Mouse (Mus musculus): ENCODE measurements at regions not wholly inside any gene's neighbourhood (a gene's known extent, or its start where the extent isn't known, plus 50 kb on each side); places are given as distances from the start of the nearest gene placed in this dataset.

GRCm38 (mm10) chr7:70972023-70972400, 379.3 kb downstream of the Gm10295 start:
- Histone ChIP-seq H3K27me3 (ENCODE audit: control insufficient read depth, insufficient read depth, low read length) (no peaks in the 10 kb centered on the region), H3K4me2 (ENCODE audit: low read depth, low read length) (no peak overlapping the region), H3K9me3 (replicated peaks; ENCODE audit: control insufficient read depth, low read length) (no peaks in the 10 kb centered on the region), H3K9ac (ENCODE audit: low read length) (no peak overlapping the region), H3K4me3 (replicated peaks; ENCODE audit: low read length) (no peak overlapping the region), H3K36me3 (ENCODE audit: control insufficient read depth, insufficient read depth, low read length) (no peaks in the 10 kb centered on the region), H3K4me1 (ENCODE audit: control insufficient read depth, insufficient read depth, low read length) (peaks cover 2% of the 10 kb centered on the region; the same call in 1 of the 2 replicates), H3K27ac (ENCODE audit: low read length) (no peak overlapping the region)
- ATAC-seq (ENCODE audit: insufficient read depth, low FRiP score): no peak
- WGBS: 36% methylated on average over 3 of the region's 3 CpGs

GRCm38 (mm10) chr7:70971323-70972022, 379.8 kb downstream of the Gm10295 start:
- Histone ChIP-seq H3K4me3 (replicated peaks; ENCODE audit: low read length) (no peak overlapping the region), H3K9me3 (replicated peaks; ENCODE audit: control insufficient read depth, low read length) (no peaks in the 10 kb centered on the region), H3K27me3 (ENCODE audit: control insufficient read depth, insufficient read depth, low read length) (no peaks in the 10 kb centered on the region), H3K27ac (ENCODE audit: low read length) (no peak overlapping the region), H3K36me3 (ENCODE audit: control insufficient read depth, insufficient read depth, low read length) (no peaks in the 10 kb centered on the region), H3K4me1 (ENCODE audit: control insufficient read depth, insufficient read depth, low read length) (peaks cover 2% of the 10 kb centered on the region; the same call in 1 of the 2 replicates), H3K4me2 (ENCODE audit: low read depth, low read length) (no peak overlapping the region), H3K9ac (ENCODE audit: low read length) (no peak overlapping the region)
- WGBS: 44% methylated on average over 6 of the region's 6 CpGs
- no peak for ATAC-seq (ENCODE audit: insufficient read depth, low FRiP score)

DNA sequence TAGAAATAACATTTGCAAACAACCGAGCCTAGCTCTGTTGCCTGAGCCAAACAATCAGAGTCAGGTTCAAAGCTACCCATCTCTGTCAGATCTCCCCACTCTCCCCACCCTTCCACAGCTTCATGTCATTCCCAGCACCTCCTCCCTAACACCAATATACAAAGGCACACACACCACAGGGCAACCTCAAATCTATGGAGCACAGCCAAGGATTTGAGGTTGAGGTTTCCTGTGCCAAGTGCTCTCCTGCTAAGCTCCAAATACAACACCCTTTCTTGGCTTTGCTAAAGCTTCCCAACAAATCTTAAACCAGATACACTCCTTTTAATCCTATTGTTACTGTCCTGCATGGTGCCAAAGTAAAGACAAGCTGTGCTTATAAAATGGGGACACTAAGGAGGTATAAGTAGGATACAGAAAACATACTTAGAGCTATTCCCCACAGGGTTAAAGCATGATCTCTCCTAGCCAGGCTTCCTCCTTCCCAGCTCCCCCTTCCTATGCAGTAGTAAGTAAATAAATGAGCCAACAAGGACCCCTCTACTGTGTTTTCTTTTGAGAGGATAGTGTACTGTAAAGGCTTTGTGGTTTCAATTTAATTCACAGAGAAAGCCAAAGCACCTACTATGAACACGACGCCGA, 398.8 kb downstream of the Gm10295 start:
- no peak overlapping the region for H3K27ac ChIP-seq (ENCODE audit: low read length)
- no peaks in the 10 kb centered on the region for H3K36me3 ChIP-seq (ENCODE audit: control insufficient read depth, insufficient read depth, low read length)
- WGBS: 59% methylated on average over 4 of the region's 4 CpGs
- H3K4me3 ChIP-seq (replicated peaks; ENCODE audit: low read length): no peak overlapping the region
- ATAC-seq (ENCODE audit: insufficient read depth, low FRiP score): no peak
- no peak overlapping the region for H3K9ac ChIP-seq (ENCODE audit: low read length)
- no peak overlapping the region for H3K4me2 ChIP-seq (ENCODE audit: low read depth, low read length)
- H3K4me1 ChIP-seq (ENCODE audit: control insufficient read depth, insufficient read depth, low read length): no peaks in the 10 kb centered on the region
- no peaks in the 10 kb centered on the region for H3K9me3 ChIP-seq (replicated peaks; ENCODE audit: control insufficient read depth, low read length)
- H3K27me3 ChIP-seq (ENCODE audit: control insufficient read depth, insufficient read depth, low read length): no peaks in the 10 kb centered on the region

GRCm38 (mm10) chr7:70948281-70948680, 403.0 kb downstream of the Gm10295 start:
- Histone ChIP-seq H3K9ac (ENCODE audit: low read length) (no peak overlapping the region), H3K27me3 (ENCODE audit: control insufficient read depth, insufficient read depth, low read length) (no peaks in the 10 kb centered on the region), H3K4me3 (replicated peaks; ENCODE audit: low read length) (no peak overlapping the region), H3K4me1 (ENCODE audit: control insufficient read depth, insufficient read depth, low read length) (no peaks in the 10 kb centered on the region), H3K4me2 (ENCODE audit: low read depth, low read length) (no peak overlapping the region), H3K9me3 (replicated peaks; ENCODE audit: control insufficient read depth, low read length) (no peaks in the 10 kb centered on the region), H3K27ac (ENCODE audit: low read length) (no peak overlapping the region), H3K36me3 (ENCODE audit: control insufficient read depth, insufficient read depth, low read length) (no peaks in the 10 kb centered on the region)
- WGBS: 54% methylated on average over 5 of the region's 5 CpGs
- ATAC-seq (ENCODE audit: insufficient read depth, low FRiP score): no peak

DNA sequence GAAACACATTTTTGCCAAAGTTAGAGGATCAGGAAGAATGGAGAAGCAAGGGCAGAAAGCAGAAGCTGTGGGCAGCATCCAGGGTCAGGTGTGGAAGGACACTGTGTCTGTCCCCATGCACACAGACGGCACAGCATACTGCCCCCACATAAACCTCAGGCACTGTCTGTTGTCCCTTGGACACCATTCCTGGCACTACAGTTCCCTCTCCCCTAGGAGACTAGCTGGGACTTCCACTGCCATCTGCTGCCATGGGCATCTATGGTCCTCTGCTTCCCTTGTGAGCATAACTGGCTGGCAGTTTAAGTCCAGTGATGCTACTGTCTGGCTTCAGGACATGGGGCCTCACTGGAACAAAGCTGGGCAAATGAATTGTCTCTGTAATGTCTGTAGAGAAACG, 405.0 kb downstream of the Gm10295 start:
- ATAC-seq (ENCODE audit: insufficient read depth, low FRiP score): no peak
- Histone ChIP-seq H3K36me3 (ENCODE audit: control insufficient read depth, insufficient read depth, low read length) (no peaks in the 10 kb centered on the region), H3K27me3 (ENCODE audit: control insufficient read depth, insufficient read depth, low read length) (no peaks in the 10 kb centered on the region), H3K4me3 (replicated peaks; ENCODE audit: low read length) (no peak overlapping the region), H3K4me1 (ENCODE audit: control insufficient read depth, insufficient read depth, low read length) (no peaks in the 10 kb centered on the region), H3K4me2 (ENCODE audit: low read depth, low read length) (no peak overlapping the region), H3K9ac (ENCODE audit: low read length) (no peak overlapping the region), H3K27ac (ENCODE audit: low read length) (no peak overlapping the region), H3K9me3 (replicated peaks; ENCODE audit: control insufficient read depth, low read length) (no peaks in the 10 kb centered on the region)
- 65% methylated on average over 2 of the region's 2 CpGs for WGBS

DNA sequence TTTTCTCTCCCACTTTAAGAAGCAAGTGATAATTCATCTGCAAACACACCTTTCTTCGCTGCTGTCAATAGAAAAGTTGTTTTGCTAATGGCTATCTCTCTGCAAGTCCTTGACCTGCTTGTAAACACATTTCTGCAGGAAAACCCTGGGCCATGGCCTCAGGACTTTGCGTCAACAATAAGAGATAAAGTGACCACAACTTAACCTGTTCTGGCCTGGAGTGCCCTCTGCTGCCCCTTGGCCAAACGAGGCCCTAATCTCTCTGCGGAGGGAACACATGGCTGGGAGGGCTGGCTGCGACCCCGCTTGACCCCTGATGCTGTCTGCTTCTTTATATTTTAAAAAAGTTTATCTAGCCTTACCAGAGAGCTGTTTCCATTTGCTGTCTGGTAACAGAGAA, 420.4 kb downstream of the Gm10295 start:
- Histone ChIP-seq H3K27ac (ENCODE audit: low read length) (no peak overlapping the region), H3K9ac (ENCODE audit: low read length) (no peak overlapping the region), H3K4me3 (replicated peaks; ENCODE audit: low read length) (no peak overlapping the region), H3K36me3 (ENCODE audit: control insufficient read depth, insufficient read depth, low read length) (no peaks in the 10 kb centered on the region), H3K27me3 (ENCODE audit: control insufficient read depth, insufficient read depth, low read length) (no peaks in the 10 kb centered on the region), H3K9me3 (replicated peaks; ENCODE audit: control insufficient read depth, low read length) (no peaks in the 10 kb centered on the region), H3K4me2 (ENCODE audit: low read depth, low read length) (no peak overlapping the region), H3K4me1 (ENCODE audit: control insufficient read depth, insufficient read depth, low read length) (no peaks in the 10 kb centered on the region)
- ATAC-seq (ENCODE audit: insufficient read depth, low FRiP score): no peak
- WGBS: 33% methylated on average over 6 of the region's 6 CpGs

DNA sequence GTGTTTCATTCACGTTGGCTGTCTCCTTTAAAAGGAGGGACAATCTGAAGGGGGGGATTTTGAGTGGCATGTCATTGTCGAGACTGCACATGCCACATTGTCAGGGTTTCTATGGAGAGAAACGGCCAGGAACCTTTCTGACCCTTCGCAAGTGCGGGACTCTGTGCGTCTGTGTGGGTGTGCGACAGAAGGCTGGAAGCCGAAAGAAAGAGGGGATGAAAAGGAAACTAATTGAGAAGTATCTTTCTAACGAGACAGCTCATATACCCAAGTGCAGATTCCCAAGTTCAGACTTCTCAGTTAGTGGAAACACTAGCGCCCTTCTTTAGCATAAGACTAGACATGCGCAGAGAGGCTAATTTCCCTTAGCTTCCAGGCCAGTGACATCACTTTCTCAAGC, 421.4 kb downstream of the Gm10295 start:
- Histone ChIP-seq H3K36me3 (ENCODE audit: control insufficient read depth, insufficient read depth, low read length) (no peaks in the 10 kb centered on the region), H3K9ac (ENCODE audit: low read length) (no peak overlapping the region), H3K4me3 (replicated peaks; ENCODE audit: low read length) (no peak overlapping the region), H3K9me3 (replicated peaks; ENCODE audit: control insufficient read depth, low read length) (no peaks in the 10 kb centered on the region), H3K27ac (ENCODE audit: low read length) (no peak overlapping the region), H3K27me3 (ENCODE audit: control insufficient read depth, insufficient read depth, low read length) (no peaks in the 10 kb centered on the region), H3K4me1 (ENCODE audit: control insufficient read depth, insufficient read depth, low read length) (no peaks in the 10 kb centered on the region), H3K4me2 (ENCODE audit: low read depth, low read length) (no peak overlapping the region)
- WGBS: 69% methylated on average over 11 of the region's 11 CpGs
- no peak for ATAC-seq (ENCODE audit: insufficient read depth, low FRiP score)

- H3K9ac ChIP-seq (ENCODE audit: low read length): no peak overlapping the region
- H3K27ac ChIP-seq (ENCODE audit: low read length): no peak overlapping the region
- H3K27me3 ChIP-seq (ENCODE audit: control insufficient read depth, insufficient read depth, low read length): no peaks in the 10 kb centered on the region
- no peak overlapping the region for H3K4me2 ChIP-seq (ENCODE audit: low read depth, low read length)
- no peaks in the 10 kb centered on the region for H3K36me3 ChIP-seq (ENCODE audit: control insufficient read depth, insufficient read depth, low read length)
- H3K4me3 ChIP-seq (replicated peaks; ENCODE audit: low read length): no peak overlapping the region
- WGBS: 85% methylated on average over 3 of the region's 3 CpGs
- ATAC-seq (ENCODE audit: insufficient read depth, low FRiP score): no peak
- no peaks in the 10 kb centered on the region for H3K4me1 ChIP-seq (ENCODE audit: control insufficient read depth, insufficient read depth, low read length)
- H3K9me3 ChIP-seq (replicated peaks; ENCODE audit: control insufficient read depth, low read length): no peaks in the 10 kb centered on the region
These were observed 423.3 kb downstream of the Gm10295 start for GRCm38 (mm10) chr7:70928001-70928400.

GRCm38 (mm10) chr7:70917016-70917415, 434.3 kb downstream of the Gm10295 start:
- Histone ChIP-seq H3K36me3 (ENCODE audit: control insufficient read depth, insufficient read depth, low read length) (no peaks in the 10 kb centered on the region), H3K4me1 (ENCODE audit: control insufficient read depth, insufficient read depth, low read length) (no peaks in the 10 kb centered on the region), H3K27me3 (ENCODE audit: control insufficient read depth, insufficient read depth, low read length) (no peaks in the 10 kb centered on the region), H3K9ac (ENCODE audit: low read length) (no peak overlapping the region), H3K4me2 (ENCODE audit: low read depth, low read length) (no peak overlapping the region), H3K9me3 (replicated peaks; ENCODE audit: control insufficient read depth, low read length) (no peaks in the 10 kb centered on the region), H3K27ac (ENCODE audit: low read length) (no peak overlapping the region), H3K4me3 (replicated peaks; ENCODE audit: low read length) (no peak overlapping the region)
- no peak for ATAC-seq (ENCODE audit: insufficient read depth, low FRiP score)
- 53% methylated on average over 4 of the region's 4 CpGs for WGBS
